Mouse (Mus musculus) adrenal gland, postnatal 10 days (tissue): Measurements from ENCODE around the gene Alg3. TPM values are rescaled to one million over a fixed set of nuclear protein-coding genes. Genes with fewer than 3 reads are reported as not detected.

Source experiments
- DNase-seq: peaks from one replicate; pipeline ENCODE4 v3.0.0; 2021; ENCODE audit warnings: mixed read lengths
- long read RNA-seq, 2 experiments: library from polyadenylated mRNA; stranded (forward); transcript quantifications; one replicate each; pipeline ENCODE4 v2.0.0; 2021
- total RNA-seq, 2 experiments: library from RNA; stranded (reverse); gene quantifications; 2 replicates each; pipeline ENCODE4 v1.2.3; 2021

The Alg3 gene
- 10 to 100 TPM; 16.8 to 17.9 TPM for total RNA-seq
- long read RNA-seq, experiment 1, transcript Alg3-201 (9 exons, 1,451 nt) = major isoform, 14 of 19 reads
- long read RNA-seq, experiment 1, partial matches to known transcripts = 2 of 19 reads
- long read RNA-seq, experiment 1, other reads (novel, unspliced or antisense) = 2 of 19 reads
- long read RNA-seq, experiment 2, transcript Alg3-201 (9 exons, 1,451 nt) = major isoform, 11 of 17 reads
- long read RNA-seq, experiment 2, partial matches to known transcripts = 0 of 17 reads
- long read RNA-seq, experiment 2, other reads (novel, unspliced or antisense) = 5 of 17 reads

DNA sequence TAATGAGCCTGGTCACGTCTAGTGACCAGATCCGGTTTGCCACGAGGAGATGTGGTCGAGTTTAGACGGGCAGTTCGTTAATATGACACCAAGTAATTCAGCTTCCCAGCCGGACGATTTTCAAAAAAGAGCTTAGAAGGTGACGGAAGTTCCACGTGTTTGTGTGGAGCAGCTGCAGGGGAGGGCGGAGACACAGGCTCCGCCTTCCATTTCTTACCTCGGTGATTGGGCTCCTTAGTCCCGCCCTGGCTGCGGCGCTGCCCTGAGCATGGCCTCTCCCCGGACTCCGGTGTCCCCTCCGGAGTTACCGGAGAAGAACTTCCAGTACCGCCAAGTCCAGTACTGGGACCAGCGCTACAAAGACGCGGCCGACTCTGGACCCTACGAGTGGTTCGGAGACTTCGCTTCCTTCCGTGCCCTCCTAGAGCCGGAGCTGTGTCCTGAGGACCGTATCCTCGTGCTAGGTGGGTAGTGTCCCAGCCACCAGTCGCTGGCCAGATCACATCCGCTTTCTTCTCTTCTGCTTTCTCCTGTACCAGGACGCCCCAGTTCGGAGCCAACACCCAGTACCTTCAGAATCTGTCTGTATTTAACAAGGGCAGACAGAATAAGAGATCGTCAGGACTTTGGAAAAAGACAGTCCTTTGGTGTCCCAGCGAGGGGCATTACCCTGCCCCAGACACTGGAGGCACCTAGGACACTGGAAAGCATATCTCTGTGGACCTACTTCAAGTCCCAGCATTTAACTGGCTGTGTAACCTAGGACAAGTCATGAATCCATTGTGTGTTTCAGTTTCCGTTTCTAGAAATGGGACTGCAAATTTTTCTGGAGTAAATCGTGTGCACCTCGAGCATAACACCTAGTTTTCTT, at the start of gene Alg3, which contains the start of the genes Eef1akmt4 and Gm49333:
Gene Alg3, minus strand, starts transcription at position 379 of the 871 bp plus-strand sequence.
Gene Eef1akmt4, plus strand, starts transcription at position 237 of the 871 bp plus-strand sequence.
Gene Gm49333, plus strand, starts transcription at position 254 of the 871 bp plus-strand sequence.
- peak; percentile 92 for DNase-seq

DNA sequence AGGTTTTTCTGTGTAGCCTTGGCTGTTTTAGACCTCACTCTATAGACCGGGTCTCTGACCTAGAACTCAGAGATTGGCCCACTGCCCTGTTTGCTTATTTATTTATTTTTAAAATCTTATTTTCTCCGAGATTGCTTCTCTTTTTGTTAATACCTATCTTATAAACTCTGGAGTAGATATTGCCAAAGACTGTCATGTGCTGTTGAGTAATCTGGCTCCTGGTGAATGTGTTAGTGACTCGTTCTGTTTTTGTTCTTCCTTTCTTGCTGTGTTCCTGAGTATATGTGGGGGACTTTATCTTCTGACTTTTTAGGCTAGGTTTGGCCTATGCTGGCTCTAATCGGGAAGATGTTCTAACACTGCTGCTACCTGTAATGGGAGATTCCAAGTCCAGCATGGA, 46.1 kb upstream of the Alg3 start:
- no peak for DNase-seq

DNA sequence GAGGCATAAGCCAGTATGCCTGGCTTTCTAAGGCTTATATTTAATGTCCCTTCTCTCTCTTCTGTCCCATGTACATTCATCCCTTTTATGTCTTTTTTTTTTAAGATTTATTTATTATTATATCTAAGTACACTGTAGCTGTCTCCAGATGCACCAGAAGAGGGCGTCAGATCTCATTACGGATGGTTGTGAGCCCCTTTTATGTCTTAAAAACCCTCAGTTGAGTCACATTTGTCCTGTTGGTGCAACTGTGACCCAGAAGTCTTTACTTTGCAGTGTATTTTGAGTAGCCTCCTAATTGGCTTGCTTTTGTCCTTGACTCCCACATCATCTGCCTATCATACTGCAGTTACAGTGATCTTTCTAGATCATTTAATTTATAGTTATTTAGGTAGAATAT, 41.8 kb upstream of the Alg3 start:
- DNase-seq = no peak

DNA sequence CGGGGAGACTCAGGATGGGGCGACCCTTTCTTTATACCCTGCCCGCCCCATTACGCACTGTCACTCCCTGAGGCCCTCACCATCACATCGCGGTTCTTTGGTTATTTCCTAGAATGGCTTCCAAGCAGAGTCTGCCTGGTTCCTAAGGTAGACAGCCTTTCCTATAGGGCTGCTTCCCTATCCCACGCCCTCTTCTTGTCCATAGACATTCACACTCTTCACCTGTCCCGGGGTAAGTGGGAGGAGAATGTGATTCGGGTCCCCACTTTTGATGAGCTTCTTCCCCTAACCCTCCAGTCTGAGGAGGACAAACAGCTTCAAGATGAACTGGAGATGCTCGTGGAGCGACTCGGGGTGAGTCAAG, 40.4 kb upstream of the Alg3 start:
- DNase-seq = no peak

DNA sequence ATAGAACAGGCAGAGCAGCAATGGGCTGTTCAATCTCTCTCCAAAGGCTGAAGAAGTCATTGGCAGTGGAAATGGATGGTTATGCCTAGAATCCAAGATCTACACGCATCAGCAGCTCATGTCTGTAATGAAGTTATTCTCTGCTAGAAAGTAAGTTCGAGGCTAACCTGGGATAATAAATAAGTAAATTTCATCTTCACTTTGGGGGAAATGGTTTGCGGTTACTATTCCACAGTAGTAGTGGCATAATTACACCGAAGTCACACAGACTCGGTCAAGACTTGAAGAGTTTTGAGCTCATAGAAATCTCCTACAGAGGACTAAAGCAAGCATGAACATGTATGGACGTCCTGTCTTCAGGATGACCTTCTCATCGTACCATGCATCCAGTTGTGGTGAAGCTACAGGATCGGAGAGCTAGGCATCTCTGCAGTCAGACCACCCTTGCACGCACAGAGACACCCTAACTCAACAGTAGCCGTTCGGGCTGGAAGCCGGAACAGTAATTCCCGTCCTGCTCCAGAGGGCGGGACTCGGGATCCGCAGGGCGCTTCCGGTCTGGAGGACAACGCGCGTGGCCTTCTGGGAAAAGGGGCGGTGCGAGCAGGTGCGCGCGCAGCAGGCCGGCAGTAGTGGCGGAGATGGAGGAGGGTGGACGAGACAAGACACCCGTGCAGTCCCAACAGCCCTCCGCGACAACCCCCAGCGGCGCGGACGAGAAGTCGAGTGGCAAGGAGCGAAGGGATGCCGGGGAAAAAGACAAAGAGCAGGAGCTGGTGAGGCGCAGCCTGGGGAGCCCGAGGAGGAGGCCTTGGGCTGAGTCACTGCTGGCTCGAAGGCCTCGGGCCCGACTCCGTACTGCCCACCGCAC, 39.8 kb upstream of the Alg3 start, which contains the start of gene Psmd2:
Gene Psmd2, plus strand, starts transcription at position 577 of the 871 bp plus-strand sequence.
- peak; percentile 99 for DNase-seq

DNA sequence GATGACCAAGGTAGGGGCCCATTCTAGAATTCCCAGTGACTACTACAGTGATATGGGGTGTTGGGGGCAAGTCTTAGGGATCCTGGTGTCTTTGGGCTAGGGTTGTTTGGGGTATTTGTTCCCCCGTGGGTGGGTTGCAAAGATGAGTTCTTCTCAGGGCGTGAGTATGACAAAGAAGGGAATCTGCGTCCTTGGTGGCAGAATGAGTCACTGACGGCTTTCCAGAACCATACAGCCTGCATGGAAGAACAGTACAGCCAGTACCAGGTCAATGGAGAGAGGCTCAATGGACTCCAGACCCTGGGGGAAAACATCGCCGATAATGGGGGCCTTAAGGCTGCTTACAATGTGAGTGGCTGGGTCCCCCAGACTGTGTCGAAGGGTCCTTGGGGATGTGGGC, 32.4 kb upstream of the Alg3 start:
- DNase-seq = peak; percentile 53

DNA sequence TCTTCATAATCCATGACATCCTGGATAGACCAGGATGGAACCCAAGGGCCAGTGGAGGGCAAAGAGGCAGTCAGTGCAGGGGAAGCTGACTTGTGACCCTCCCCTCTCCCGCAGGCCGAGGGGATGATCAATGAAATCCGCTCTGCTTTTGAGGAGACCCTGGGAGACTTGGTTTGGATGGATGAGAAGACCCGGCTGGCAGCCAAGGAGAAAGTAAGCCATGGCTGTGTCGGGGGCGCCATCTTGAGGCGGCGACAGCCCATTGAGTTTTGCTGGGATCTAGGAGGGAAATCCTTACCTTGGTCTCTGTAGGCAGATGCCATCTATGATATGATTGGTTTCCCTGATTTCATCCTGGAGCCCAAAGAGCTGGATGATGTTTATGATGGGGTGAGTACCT, 30.6 kb upstream of the Alg3 start:
- DNase-seq = peak; percentile 83

DNA sequence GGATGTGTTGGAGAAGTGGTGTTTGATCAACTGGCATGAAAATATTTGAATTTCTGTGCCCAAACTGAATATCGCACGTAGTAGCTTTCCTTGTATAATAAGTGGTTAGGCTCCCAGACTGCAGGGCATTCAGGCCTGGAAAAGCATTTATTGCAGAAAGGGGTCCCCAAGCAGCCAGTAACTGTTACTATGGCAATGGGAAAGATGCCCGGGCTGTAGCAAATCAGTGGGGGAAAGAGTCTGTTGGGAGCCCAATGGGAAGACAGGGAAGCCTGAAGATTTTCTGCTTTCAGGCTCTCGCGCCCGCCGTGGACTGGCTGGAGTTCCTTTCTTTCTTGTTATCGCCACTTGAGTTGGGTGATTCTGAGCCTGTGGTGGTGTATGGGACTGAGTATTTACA, 26.8 kb upstream of the Alg3 start:
- no peak for DNase-seq

DNA sequence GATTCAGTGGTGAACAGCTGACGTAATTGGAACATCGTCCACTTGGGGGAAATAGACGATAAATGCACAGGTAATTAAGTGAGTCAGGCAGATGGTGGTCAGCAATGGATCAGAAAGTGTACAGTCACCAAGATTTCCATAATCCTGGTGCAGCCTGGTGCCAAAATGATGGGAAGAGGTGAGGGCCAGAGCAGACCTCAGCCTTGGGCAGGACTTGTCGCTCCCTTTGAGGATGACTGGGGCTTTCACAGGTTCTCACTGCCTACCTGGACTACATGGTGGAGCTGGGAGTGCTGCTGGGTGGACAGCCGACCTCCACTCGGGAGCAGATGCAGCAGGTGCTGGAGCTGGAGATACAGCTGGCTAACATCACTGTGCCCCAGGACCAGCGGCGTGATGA, 25.9 kb upstream of the Alg3 start:
- DNase-seq = no peak

DNA sequence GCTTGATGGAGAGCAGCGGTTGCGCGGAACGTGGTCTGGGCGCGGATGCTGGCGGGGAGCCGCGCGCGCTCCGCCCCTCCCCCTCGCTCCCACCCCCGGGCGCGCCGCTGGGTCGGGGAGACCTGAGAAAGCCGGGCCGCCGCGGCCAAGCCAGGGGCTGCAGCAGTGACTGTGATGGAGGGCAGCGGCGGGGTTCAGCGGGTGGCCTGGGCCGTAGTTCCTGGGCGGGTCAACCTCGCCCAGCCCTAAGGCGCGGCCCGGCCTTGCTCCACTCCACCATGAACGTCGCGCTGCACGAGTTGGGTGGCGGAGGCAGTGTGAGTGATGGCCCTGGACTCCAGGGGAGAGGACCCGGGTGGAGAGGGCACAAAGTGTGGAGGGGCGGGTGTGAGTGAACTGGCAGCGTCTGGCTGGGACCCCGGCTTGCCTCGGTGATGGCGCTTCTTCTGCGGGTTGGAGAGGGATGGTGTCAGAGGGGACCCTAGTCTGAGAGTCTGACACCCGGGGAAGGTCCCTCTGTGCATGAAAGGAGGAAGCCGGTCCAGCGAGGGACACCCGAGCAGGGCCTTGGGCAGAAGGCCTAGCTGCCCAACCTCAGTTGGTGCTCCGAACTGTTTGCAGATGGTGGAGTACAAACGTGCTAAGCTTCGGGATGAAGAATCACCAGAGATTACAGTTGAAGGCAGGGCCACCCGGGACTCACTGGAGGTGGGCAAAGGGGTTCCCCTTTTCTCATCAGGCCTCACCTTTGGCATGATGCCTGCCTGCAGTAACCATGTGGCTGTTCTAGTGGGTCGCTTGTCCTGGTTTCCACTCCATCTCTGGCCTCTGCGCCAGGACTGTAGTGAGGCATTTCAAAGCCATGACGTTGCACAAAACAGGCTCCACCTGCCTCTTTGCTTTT, 18.4 kb upstream of the Alg3 start, which contains the start of gene Ece2:
Gene Ece2, plus strand, starts transcription at position 98 of the 904 bp plus-strand sequence.
- peak; percentile 56 for DNase-seq

DNA sequence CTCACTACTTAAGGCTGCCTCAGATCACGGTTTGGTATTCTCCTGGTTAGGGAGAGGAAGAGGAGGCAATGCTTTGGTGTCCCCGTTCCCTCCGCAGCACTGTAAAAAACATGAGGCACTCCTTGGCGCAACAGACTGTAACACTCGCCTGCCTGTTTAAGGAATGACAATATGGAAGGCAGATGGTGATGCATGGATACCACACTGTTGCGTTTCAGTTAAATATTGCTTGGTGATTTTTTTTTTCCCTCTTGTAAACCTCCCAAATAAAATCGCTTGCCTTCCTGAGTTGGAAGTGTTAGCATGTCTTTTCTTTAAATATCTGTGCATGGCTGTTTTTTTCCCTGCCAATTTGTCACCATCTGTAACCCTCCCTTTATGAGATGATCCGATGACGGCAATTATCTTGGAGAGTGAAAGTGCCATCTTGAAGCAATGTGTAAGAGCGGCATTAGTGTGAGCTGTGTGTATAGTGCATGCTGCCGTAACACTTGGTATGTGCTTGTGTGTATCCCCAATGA, 17.4 kb upstream of the Alg3 start:
- DNase-seq = no peak

DNA sequence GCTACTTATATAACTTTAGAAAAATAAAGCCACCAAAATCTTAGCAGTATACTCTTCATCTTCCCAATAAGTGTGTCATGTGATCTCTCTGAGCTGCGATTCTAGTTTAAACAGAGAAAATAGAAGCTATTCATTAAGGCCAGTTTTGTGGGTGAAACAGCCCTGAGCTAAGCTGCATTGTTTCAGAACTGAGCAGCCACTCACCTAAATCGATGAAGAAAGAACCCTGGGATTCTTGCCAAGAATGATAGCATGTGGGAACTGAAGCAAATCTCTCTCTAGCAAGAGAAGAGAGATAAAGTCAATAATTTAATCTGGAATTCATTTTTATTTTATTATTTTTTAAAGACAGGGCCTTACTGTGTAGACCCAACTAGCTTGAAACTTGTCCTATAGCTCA, 11.7 kb upstream of the Alg3 start:
- no peak for DNase-seq

DNA sequence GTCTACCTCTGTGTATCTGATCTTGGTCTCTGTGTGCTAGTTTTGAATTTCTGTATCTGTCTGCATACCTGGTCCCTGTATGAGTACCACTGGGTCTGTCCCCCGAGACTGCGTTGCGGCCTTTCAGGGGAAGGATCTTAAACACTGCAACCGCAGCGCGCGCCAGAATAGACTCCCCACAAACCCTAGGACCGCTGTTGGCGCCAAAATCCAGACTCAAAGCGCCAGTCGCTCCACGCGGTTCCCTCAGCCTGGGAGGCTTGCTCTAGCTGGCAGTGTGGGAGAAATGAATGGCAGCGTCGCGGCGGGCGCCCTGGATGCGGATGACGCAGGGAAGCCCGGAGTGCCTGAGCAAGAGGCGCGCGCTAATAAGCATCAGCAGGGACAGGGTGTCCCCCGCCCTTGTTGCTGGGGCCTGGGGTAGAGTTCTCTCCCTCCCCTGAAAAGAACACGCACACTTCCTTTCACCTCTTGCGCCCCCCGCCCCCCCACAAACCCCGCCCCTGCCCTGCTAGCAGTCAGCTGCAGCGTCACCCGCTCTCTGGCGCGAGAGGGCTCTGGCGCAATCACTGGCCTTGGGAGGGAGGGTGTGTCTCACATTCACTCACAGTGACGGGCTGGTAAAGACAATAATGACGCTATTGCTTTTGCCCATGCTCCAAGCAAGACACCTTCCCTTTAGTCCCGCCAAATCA, 10.6 kb upstream of the Alg3 start:
- DNase-seq = peak; percentile 91

DNA sequence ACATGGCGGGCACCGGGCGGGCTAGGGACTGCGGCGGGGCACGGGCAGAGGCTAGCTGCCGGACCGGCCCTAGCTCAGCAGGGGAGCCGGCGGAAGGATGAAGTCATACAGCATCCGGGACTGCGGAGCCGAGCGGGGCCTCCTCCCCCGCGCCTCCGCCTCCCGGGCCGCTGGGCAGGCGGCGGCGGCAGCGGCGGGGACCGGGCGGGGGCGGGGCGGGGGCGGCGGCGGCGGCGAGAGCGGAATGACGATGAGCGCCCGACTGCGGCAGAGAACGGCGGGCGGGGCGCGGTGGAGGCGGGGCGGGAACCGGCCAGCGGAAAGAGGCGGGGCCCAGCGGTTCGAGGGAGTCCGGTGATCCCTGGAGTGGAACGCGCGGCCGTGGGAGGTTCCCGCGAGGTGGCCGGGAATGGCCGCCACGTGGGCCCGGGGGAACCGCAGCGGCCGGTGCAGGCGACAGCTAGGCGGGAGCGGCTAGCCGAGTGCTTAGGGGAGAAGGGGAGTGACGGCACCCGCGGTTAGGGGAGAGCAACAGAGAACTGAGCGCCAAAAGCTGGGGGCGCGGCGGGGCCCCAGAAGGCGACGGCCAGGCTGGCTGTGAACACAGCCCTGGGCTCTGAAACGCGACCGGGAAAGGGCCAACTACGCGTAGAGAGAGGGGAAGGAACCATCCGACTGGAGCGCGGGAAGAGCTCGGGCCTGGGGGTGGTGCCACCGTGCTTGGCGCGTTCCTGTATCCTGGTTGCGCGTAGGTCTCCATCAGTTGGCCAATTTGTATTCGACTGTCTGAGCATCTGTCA, 9.9 kb upstream of the Alg3 start, which contains the start of gene Camk2n2:
Gene Camk2n2, minus strand, starts transcription at position 97 of the 800 bp plus-strand sequence.
- peak; percentile 89 for DNase-seq

DNA sequence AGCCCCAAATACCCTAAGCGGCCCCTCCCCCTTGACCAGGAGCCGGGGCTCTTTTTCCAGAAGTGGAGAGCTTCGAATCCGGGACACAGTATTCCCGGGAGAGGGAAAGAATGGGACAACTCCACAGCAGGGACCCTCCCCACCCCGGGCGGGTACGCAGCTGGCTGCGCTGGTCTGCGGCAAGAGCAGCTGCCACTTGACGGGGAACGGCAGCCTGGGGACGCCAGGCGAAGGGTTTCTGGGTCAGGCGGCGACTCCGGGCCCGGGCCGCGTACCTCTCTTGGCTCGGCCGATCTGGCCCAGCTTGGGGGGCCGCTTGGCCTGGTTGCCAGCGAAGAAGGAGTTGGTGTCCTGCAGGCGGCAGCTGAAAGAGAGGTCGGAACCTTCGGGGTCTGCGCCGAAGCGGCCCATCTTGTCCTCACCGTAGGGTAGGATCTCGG, 9.2 kb upstream of the Alg3 start:
- DNase-seq = no peak

DNA sequence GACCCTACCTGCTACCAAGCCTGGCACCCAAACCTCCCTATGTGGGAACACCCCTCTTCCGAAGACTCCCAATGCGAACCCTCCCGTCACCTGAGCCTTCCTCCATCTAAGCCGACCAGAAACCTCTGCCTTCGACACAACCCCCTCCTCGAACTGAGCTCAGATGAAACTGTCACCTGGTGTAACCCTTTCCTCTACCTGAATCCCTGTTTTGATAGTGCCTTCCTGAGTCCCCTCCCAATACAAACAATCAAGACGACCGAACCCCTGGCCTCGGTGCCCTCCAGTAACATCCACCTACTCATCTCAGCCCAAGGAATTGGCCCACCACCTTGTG, 8.8 kb upstream of the Alg3 start:
- no peak for DNase-seq

DNA sequence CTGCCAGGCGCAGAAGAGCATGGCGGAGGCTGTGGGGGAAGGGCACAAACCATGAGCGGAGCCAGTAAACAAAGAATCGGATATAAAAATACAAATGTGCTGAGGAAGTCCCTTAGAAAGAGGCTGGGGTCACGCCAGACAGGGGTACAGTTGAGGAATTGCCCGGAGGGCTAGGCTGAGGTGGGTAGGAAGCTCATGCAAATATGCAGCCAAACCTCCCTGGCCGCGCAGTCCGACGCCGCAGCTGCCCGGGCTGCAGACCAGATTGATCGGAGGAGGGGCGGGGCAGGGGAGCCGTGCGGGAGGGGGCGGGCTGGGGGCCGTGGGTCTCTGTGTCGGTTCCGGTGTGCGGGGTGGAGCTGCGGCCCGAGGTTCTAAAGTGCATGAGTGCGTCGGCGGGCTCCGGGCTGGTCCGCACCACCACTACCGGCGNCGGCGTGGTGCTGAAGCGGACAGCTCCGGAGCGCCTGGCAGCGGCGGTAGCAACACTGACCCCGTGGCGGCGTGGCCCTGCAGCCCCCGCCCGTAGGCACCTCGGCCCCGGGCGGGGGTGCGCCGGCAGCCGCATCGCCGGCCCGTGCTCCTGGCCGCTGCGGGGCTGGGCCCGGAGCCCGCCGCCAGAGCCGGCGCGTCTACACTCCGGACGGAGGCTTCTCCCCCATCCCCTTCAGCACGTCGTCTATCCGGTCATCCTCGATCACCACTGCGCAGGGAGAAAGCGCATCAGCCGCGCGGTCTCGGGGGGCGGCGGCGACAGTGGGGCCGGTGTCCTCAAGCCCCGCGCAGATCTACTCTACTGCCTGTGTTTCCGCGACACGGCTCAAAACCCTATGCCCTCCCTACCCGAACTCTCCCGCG, 8.2 kb upstream of the Alg3 start:
- DNase-seq = peak; percentile 60
